Mouse (Mus musculus): ENCODE data around the gene Rtf1.

GRCm38 (mm10) chr2:119675831-119676230, 963 bp downstream of the Rtf1 start:
- TF ChIP-seq CTCF (IDR thresholded peaks at IDR 0.05; ENCODE audit: borderline replicate concordance, extremely low read depth, insufficient read depth, insufficient read length) (no peak), POLR2A (IDR thresholded peaks at IDR 0.05; ENCODE audit: borderline replicate concordance, extremely low read depth, insufficient read depth, insufficient read length, poor library complexity, severe bottlenecking) (no peak)
